12 mouse cellular contexts compared by ENCODE assay signal in the genomic region with DNA sequence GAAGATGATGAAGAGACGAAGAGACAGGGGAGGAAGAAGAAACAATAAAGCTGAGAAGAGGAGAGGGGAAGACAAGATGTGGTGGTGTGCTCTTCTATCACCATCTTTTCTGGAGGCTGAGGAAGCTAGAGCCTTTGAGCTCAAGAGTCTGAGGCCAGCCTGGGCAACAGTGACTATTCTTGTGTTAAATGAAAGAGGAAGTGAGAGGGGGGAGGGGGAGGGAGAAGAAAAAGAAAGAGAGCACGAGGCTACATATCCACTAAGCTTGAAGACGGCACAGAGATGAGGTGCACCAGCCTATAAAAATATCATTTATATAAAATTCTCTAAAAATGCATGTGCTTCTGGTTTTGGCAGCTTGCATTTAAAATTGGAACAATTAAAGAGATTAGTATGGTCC. TPM values are rescaled to one million over a fixed set of nuclear protein-coding genes. Genes with fewer than 3 reads are reported as not detected.
A peak's percentile ranks its signal among the peaks of the same experiment; 100 is the strongest.
DNase-seq lines count a peak whose midpoint lies in the region; ATAC-seq and TF ChIP-seq lines count a peak whose summit lies in the region.
"Had no signal": no experiment of that assay in that cellular context is flagged by ENCODE, and none has a peak within 500 bp of the region (broad histone marks: within the 10 kb centered on the region; RNA-seq: fewer than 3 reads in every experiment).

No protein-coding gene starts in this region.

- 48% methylated on average over 3 of the region's 3 CpGs for WGBS in liver, embryonic 11.5 days
- WGBS in kidney, embryonic 15.5 days, result 46% methylated on average over 3 of the region's 3 CpGs

- H3K27ac ChIP-seq in liver, embryonic 11.5 days (ENCODE audit: low read depth, low read length), result no peak overlapping the region
- no peak overlapping the region for H3K27ac ChIP-seq in kidney, embryonic 15.5 days

- H3K9ac ChIP-seq in liver, embryonic 11.5 days (ENCODE audit: low read depth, low read length), result no peak overlapping the region
- no peak overlapping the region for H3K9ac ChIP-seq in kidney, embryonic 15.5 days

- no peak overlapping the region for H3K4me3 ChIP-seq in liver, embryonic 11.5 days (ENCODE audit: low read depth, low read length)
- H3K4me3 ChIP-seq in G1E (ENCODE audit: low read depth, low read length), result no peak overlapping the region
- no peak overlapping the region for H3K4me3 ChIP-seq in kidney, embryonic 15.5 days (replicated peaks)

- H3K4me2 ChIP-seq in liver, embryonic 11.5 days, result no peak overlapping the region
- no peak overlapping the region for H3K4me2 ChIP-seq in kidney, embryonic 15.5 days

- DNase-seq in liver (peak; percentile 13), G1E (ENCODE audit: low spot score) (no peak)
- no peak for DNase-seq in liver, embryonic 11.5 days (ENCODE audit: low spot score)
- peak; percentile 92 for DNase-seq in splenic B cell, adult 2 months (ENCODE audit: low read depth, low spot score)
- DNase-seq in adrenal gland, adult 8-10 months, result no peak
- DNase-seq: cerebellum, postnatal 14 days; heart, adult 18-20 months; kidney, adult 9 months had no signal

- no peak for TF ChIP-seq CTCF in G1E (IDR thresholded peaks at IDR 0.05; ENCODE audit: low read depth, low read length)

- H3K27me3 ChIP-seq in liver, embryonic 11.5 days (replicated peaks; ENCODE audit: control insufficient read depth, insufficient read depth, low read length), result no peaks in the 10 kb centered on the region
- H3K27me3 ChIP-seq in G1E (ENCODE audit: insufficient read depth, low read length), result 0 out of 2 replicates have a peak, but pooled peaks cover 9% of the 10 kb centered on the region
- no peaks in the 10 kb centered on the region for H3K27me3 ChIP-seq in splenic B cell, adult 2 months (ENCODE audit: control insufficient read depth, insufficient read depth, low read length, poor library complexity, severe bottlenecking)
- no peaks in the 10 kb centered on the region for H3K27me3 ChIP-seq in kidney, embryonic 15.5 days

- ATAC-seq in liver, embryonic 11.5 days (replicated peaks; ENCODE audit: low FRiP score), result no peak
- ATAC-seq in G1E (ENCODE audit: extremely low read depth, insufficient number of reproducible peaks, low FRiP score, poor library complexity, severe bottlenecking), result peak; percentile 30; the same call in 1 of the 2 replicates
- ATAC-seq in granulocyte monocyte progenitor cell, adult 5-6 weeks (replicated peaks; ENCODE audit: poor library complexity, severe bottlenecking), result peak; percentile 53
- no peak for ATAC-seq in kidney, embryonic 15.5 days (replicated peaks; ENCODE audit: low FRiP score)
- no peak for ATAC-seq in erythroid progenitor cell, adult 5-6 weeks (replicated peaks; ENCODE audit: low FRiP score, poor library complexity, severe bottlenecking)
- ATAC-seq: lung, postnatal 0 days had no signal

- H3K36me3 ChIP-seq in liver, embryonic 11.5 days (ENCODE audit: control insufficient read depth, insufficient read depth, low read length), result no peaks in the 10 kb centered on the region
- H3K36me3 ChIP-seq in G1E (replicated peaks), result no peaks in the 10 kb centered on the region
- H3K36me3 ChIP-seq in splenic B cell, adult 2 months (ENCODE audit: control insufficient read depth, insufficient read depth, low read length, poor library complexity, severe bottlenecking), result no peaks in the 10 kb centered on the region
- H3K36me3 ChIP-seq in kidney, embryonic 15.5 days, result no peaks in the 10 kb centered on the region

- no peaks in the 10 kb centered on the region for H3K9me3 ChIP-seq in liver, embryonic 11.5 days (ENCODE audit: control insufficient read depth, low read length)
- H3K9me3 ChIP-seq in G1E (replicated peaks), result no peaks in the 10 kb centered on the region
- no peaks in the 10 kb centered on the region for H3K9me3 ChIP-seq in kidney, embryonic 15.5 days (replicated peaks)

- H3K4me1 ChIP-seq in liver, embryonic 11.5 days (replicated peaks; ENCODE audit: control insufficient read depth, insufficient read depth, low read length), result no peaks in the 10 kb centered on the region; the same call in 1 of the 2 replicates
- peaks cover 27% of the 10 kb centered on the region for H3K4me1 ChIP-seq in G1E (ENCODE audit: insufficient read depth, low read depth, low read length)
- H3K4me1 ChIP-seq in kidney, embryonic 15.5 days, result peaks cover 3% of the 10 kb centered on the region; the same call in 1 of the 2 replicates

RNA-seq across cellular contexts. Expression of gene Smg1, which starts 36.1 kb away (rescaled TPM):
- polyA plus RNA-seq in liver, embryonic 11.5 days (2014; fragmentation: Nextera tagmentation; extraction: Ambion mirVana), result 14.2 and 14.9 TPM in 2 replicates
- 121 and 138 TPM in 2 replicates for total RNA-seq in G1E (2014; fragmentation: Nextera tagmentation)
- total RNA-seq in G1E (2017), result 49.8 and 53.5 TPM in 2 replicates
- polyA plus RNA-seq in G1E (2012), result 19.9 and 24.2 TPM in 2 replicates
- total RNA-seq in granulocyte monocyte progenitor cell, adult 5-6 weeks (2014; fragmentation: Nextera tagmentation), result 64.7 and 70.6 TPM in 2 replicates
- 37.3 and 48.2 TPM in 2 replicates for total RNA-seq in granulocyte monocyte progenitor cell, adult 5-6 weeks (2017)
- polyA plus RNA-seq in kidney, embryonic 15.5 days (2015; fragmentation: Nextera tagmentation; extraction: Ambion mirVana), result 17.3 and 19.0 TPM in 2 replicates
- total RNA-seq in adrenal gland, adult 8-10 months (2022), result 10 to 100 TPM; 50.3 to 75.5 (median 58.2) TPM
- total RNA-seq in erythroid progenitor cell, adult 5-6 weeks (2015; ENCODE audit: low replicate concordance), result 46.1 and 69.6 TPM in 2 replicates
- 39.5 and 49.2 TPM in 2 replicates for total RNA-seq in erythroid progenitor cell, adult 5-6 weeks (2017; ENCODE audit: low replicate concordance)

Comparison
In these comparisons a context has a peak if more than half of its experiments do, and no peak if none do; other contexts are left out.
1. DNase-seq: peak in liver (single experiment) and splenic B cell, adult 2 months (single experiment); none in liver, embryonic 11.5 days (single experiment), G1E (single experiment) and adrenal gland, adult 8-10 months (single experiment).
2. ATAC-seq: peak in G1E (single experiment) and granulocyte monocyte progenitor cell, adult 5-6 weeks (single experiment); none in liver, embryonic 11.5 days (single experiment), kidney, embryonic 15.5 days (single experiment) and erythroid progenitor cell, adult 5-6 weeks (single experiment).